Mouse (Mus musculus) neural tube, embryonic 13.5 days (tissue): Measurements from ENCODE around the gene Stac2. TPM values are rescaled to one million over a fixed set of nuclear protein-coding genes. Genes with fewer than 3 reads are reported as not detected.
A peak's percentile ranks its signal among the peaks of the same experiment; 100 is the strongest.

Source experiments
- ATAC-seq: fragments of 200-750 bp; cut with Nextera tagmentation; 2 replicates; pipeline ENCODE4 v1.8.0; 2017; ENCODE audit warnings: low read depth, mild to moderate bottlenecking, moderate TSS enrichment, moderate library complexity
- H3K27ac ChIP-seq: fragments of 300-500 bp; sonication (generic); replicated peaks from 2 replicates; pipeline ENCODE4 v1.5.1; 2015; ENCODE audit warnings: moderate library complexity, mild to moderate bottlenecking, inconsistent platforms
- H3K27me3 ChIP-seq: fragments of 300-500 bp; sonication (generic); 2 replicates; pipeline ENCODE4 v1.6.1; 2015; ENCODE audit warnings: mild to moderate bottlenecking, inconsistent platforms
- H3K36me3 ChIP-seq: fragments of 300-500 bp; sonication (generic); 2 replicates; pipeline ENCODE4 v1.6.1; 2015; ENCODE audit warnings: mild to moderate bottlenecking, inconsistent platforms
- H3K4me1 ChIP-seq: fragments of 300-500 bp; sonication (generic); replicated peaks from 2 replicates; pipeline ENCODE4 v1.6.1; 2015; ENCODE audit warnings: inconsistent platforms
- H3K4me2 ChIP-seq: fragments of 300-500 bp; sonication (generic); 2 replicates; pipeline ENCODE4 v1.6.1; 2015; ENCODE audit warnings: inconsistent platforms, mild to moderate bottlenecking, moderate library complexity
- H3K4me3 ChIP-seq: fragments of 300-500 bp; sonication (generic); 2 replicates; pipeline ENCODE4 v1.5.1; 2015; ENCODE audit warnings: mild to moderate bottlenecking, inconsistent platforms
- H3K9ac ChIP-seq: fragments of 300-500 bp; sonication (generic); 2 replicates; pipeline ENCODE4 v1.6.1; 2015; ENCODE audit warnings: moderate library complexity, mild to moderate bottlenecking, inconsistent platforms
- H3K9me3 ChIP-seq: fragments of 300-500 bp; sonication (generic); 2 replicates; pipeline ENCODE4 v1.6.1; 2016; ENCODE audit warnings: inconsistent platforms
- WGBS: fragments of 180-500 bp; shearing (Covaris S2); methylation state at CpG from one replicate; pipeline ENCODE4 v1.1.7; 2015; 5-methylcytosine and 5-hydroxymethylcytosine counted together
- microRNA-seq: library from miRNA; unstranded; fragments of <30 nt; microRNA quantifications from one replicate; pipeline ENCODE4, GENCODE M21; 2016
- polyA plus RNA-seq: library from polyadenylated mRNA; unstranded; fragments of >200 nt; fragmentation: Nextera tagmentation; extraction: Ambion mirVana; gene quantifications from 2 replicates; pipeline ENCODE4 v1.2.1, GENCODE M21; 2015

Gene Stac2
- polyA plus RNA-seq, 1 experiment from 2014 or later: 13.9 TPM

GRCm38 (mm10) chr11:97994539-97995100 lies 58.6 kb downstream of the Stac2 start:
- Histone ChIP-seq H3K4me2 (peak overlapping the region; percentile 70), H3K36me3 (no peaks in the 10 kb centered on the region), H3K9me3 (no peaks in the 10 kb centered on the region), H3K27me3 (peaks cover 15% of the 10 kb centered on the region; the same call in 1 of the 2 replicates), H3K4me1 (peaks cover 29% of the 10 kb centered on the region), H3K27ac (no peak overlapping the region), H3K4me3 (peak overlapping the region; percentile 38), H3K9ac (peak overlapping the region; percentile 63)
- WGBS: 6% methylated on average over 13 of the region's 13 CpGs
- peak; percentile 32; the same call in 1 of the 2 replicates for ATAC-seq

GRCm38 (mm10) chr11:97988530-97989096 lies 64.6 kb downstream of the Stac2 start:
- H3K4me3 ChIP-seq: peak overlapping the region; percentile 71
- no peaks in the 10 kb centered on the region for H3K9me3 ChIP-seq
- peaks cover 30% of the 10 kb centered on the region for H3K4me1 ChIP-seq
- peak; percentile 87 for ATAC-seq
- H3K27ac ChIP-seq: peak overlapping the region; percentile 89
- H3K4me2 ChIP-seq: peak overlapping the region; percentile 81
- 1% methylated on average over 26 of the region's 26 CpGs for WGBS
- peaks cover 34% of the 10 kb centered on the region for H3K27me3 ChIP-seq
- no peaks in the 10 kb centered on the region for H3K36me3 ChIP-seq
- H3K9ac ChIP-seq: peak overlapping the region; percentile 79

- Histone ChIP-seq H3K9ac (peak overlapping the region; percentile 79), H3K27me3 (peaks cover 34% of the 10 kb centered on the region), H3K4me1 (peaks cover 30% of the 10 kb centered on the region), H3K27ac (peak overlapping the region; percentile 89), H3K9me3 (no peaks in the 10 kb centered on the region), H3K36me3 (no peaks in the 10 kb centered on the region), H3K4me3 (peak overlapping the region; percentile 71), H3K4me2 (peak overlapping the region; percentile 81)
- WGBS: under 1% methylated on average over 42 of the region's 42 CpGs
- ATAC-seq: peak; percentile 91
These were observed 65.4 kb downstream of the Stac2 start for GRCm38 (mm10) chr11:97987551-97988526.

GRCm38 (mm10) chr11:97986738-97987465 lies 66.4 kb downstream of the Stac2 start:
- ATAC-seq: no peak

More at GRCm38 (mm10) chr11:97986738-97987465, 66.4 kb downstream of the Stac2 start:
- H3K4me3 ChIP-seq: peak overlapping the region; percentile 71
- peak overlapping the region; percentile 69 for H3K9ac ChIP-seq
- H3K4me2 ChIP-seq: peak overlapping the region; percentile 81
- H3K36me3 ChIP-seq: no peaks in the 10 kb centered on the region
- WGBS: 24% methylated on average over 17 of the region's 17 CpGs
- peaks cover 30% of the 10 kb centered on the region for H3K4me1 ChIP-seq
- no peaks in the 10 kb centered on the region for H3K9me3 ChIP-seq
- H3K27ac ChIP-seq: no peak overlapping the region
- H3K27me3 ChIP-seq: peaks cover 34% of the 10 kb centered on the region

Small RNAs within 50 kb of the gene (microRNA-seq; reads per million reads assigned to microRNA genes)
- gene Gm27597: not detected

Other genes starting within 250 kb of the Stac2 start
- 31.0 and 32.3 TPM in 2 replicates for gene B230217C12Rik, start 212.7 kb downstream of the Stac2 start, polyA plus RNA-seq
- gene Fbxo47, start 169.3 kb downstream of the Stac2 start, polyA plus RNA-seq: 0.52 and 0.53 TPM in 2 replicates
- gene Plxdc1, start 67.0 kb downstream of the Stac2 start, polyA plus RNA-seq: 0.71 and 0.74 TPM in 2 replicates
- 5.9 and 8.4 TPM in 2 replicates for gene Arl5c, start 57.3 kb downstream of the Stac2 start, polyA plus RNA-seq
- gene Cacnb1, start 30.4 kb downstream of the Stac2 start, polyA plus RNA-seq: 50.0 and 52.1 TPM in 2 replicates
- 660 and 722 TPM in 2 replicates for gene Rpl19, start 26.8 kb downstream of the Stac2 start, polyA plus RNA-seq
- gene Fbxl20, start 96.9 kb upstream of the Stac2 start, polyA plus RNA-seq: 28.2 and 28.5 TPM in 2 replicates
- gene Med1, start 139.8 kb upstream of the Stac2 start, polyA plus RNA-seq: 60.1 and 66.1 TPM in 2 replicates
- gene Cdk12, start 149.6 kb upstream of the Stac2 start, polyA plus RNA-seq: 9.4 and 9.6 TPM in 2 replicates